20 mouse cellular contexts compared by ENCODE assay signal in genomic region chr15:84677943-84678342, GRCm38 (mm10).
"Had no signal": no experiment of that assay in that cellular context is flagged by ENCODE, and none has a peak within 500 bp of the region (broad histone marks: within the 10 kb centered on the region; RNA-seq: fewer than 3 reads in every experiment).

No protein-coding gene starts in this region.

- ATAC-seq: liver, postnatal 0 days; lung, postnatal 0 days had no signal

- H3K36me3 ChIP-seq: limb, embryonic 12.5 days; limb, embryonic 15.5 days had no signal

- H3K4me2 ChIP-seq: limb, embryonic 12.5 days; limb, embryonic 15.5 days; liver, embryonic 11.5 days; lung, embryonic 14.5 days; midbrain, embryonic 11.5 days had no signal

- H3K9ac ChIP-seq: limb, embryonic 12.5 days; limb, embryonic 15.5 days; liver, embryonic 14.5 days; liver, postnatal 0 days; lung, embryonic 14.5 days had no signal

- H3K4me3 ChIP-seq: layer of hippocampus, adult 2 months; left cerebral cortex, adult 2 months; limb, embryonic 12.5 days; limb, embryonic 15.5 days had no signal

- DNase-seq: kidney, adult 11 months; kidney, adult 9 months; kidney, postnatal 14 days; kidney, postnatal 4 days; layer of hippocampus, adult 9-11 months; left cerebral cortex, postnatal 4 days; liver, postnatal 0 days; lung, embryonic 14.5 days; midbrain, embryonic 14.5 days; right cerebral cortex, postnatal 25 days; spleen, adult 18-20 months; thymus, postnatal 25 days had no signal

- H3K27ac ChIP-seq: layer of hippocampus, adult 2 months; left cerebral cortex, adult 2 months; limb, embryonic 12.5 days; limb, embryonic 15.5 days; liver, embryonic 14.5 days had no signal

- H3K27me3 ChIP-seq: limb, embryonic 15.5 days had no signal

- H3K9me3 ChIP-seq: limb, embryonic 12.5 days; limb, embryonic 15.5 days had no signal
